7 mouse cellular contexts compared by ENCODE assay signal in the genomic region with DNA sequence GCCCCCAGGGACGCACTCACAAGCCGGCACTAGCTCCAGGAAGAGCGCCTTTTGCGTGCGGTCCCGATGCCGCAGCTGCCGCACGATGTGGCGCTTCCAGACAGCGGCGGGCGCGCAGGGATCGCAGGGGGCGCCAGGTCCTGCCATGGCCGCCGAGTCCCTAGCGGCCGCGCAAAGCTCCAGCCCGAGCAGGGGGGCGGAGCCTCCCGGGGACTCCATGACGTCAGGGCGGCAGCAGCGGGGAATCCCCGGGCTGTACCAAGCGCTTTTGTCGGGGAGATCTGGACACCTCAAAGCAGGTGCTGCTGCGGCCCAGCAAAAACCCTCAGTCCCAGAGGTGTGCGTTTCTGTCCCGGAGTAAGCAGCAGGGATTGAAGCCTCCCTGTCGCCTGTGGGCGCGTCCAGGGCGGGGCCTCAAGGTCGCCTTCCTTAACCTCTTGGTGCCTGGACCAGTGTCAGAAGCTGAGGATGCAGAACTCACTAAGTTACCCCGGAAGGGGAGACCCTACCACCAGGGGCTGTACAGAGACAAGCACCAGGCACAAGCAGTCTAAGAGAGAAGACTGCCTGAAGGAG. TPM values are rescaled to one million over a fixed set of nuclear protein-coding genes. Genes with fewer than 3 reads are reported as not detected.
DNase-seq lines count a peak whose midpoint lies in the region; ATAC-seq and TF ChIP-seq lines count a peak whose summit lies in the region.

TSS of gene Atg16l2 (minus strand) at position 371 of the 576 bp plus-strand sequence.

- H3K9me3 ChIP-seq in embryonic facial prominence, embryonic 10.5 days = no peaks in the 10 kb centered on the region
- H3K9me3 ChIP-seq in intestine, postnatal 0 days (ENCODE audit: control insufficient read depth) = no peaks in the 10 kb centered on the region
- H3K9me3 ChIP-seq in midbrain, embryonic 12.5 days = no peaks in the 10 kb centered on the region

- WGBS in embryonic facial prominence, embryonic 10.5 days = under 1% methylated on average over 39 of the region's 39 CpGs
- under 1% methylated on average over 39 of the region's 39 CpGs for WGBS in intestine, postnatal 0 days
- under 1% methylated on average over 38 of the region's 39 CpGs for WGBS in midbrain, embryonic 12.5 days
- WGBS in small intestine, adult 2 months = under 1% methylated on average over 39 of the region's 39 CpGs

- peak within 1 kb of the TSS; percentile 96 for H3K4me2 ChIP-seq in intestine, postnatal 0 days (replicated peaks; ENCODE audit: low read depth)
- H3K4me2 ChIP-seq in midbrain, embryonic 12.5 days (replicated peaks) = peak within 1 kb of the TSS; percentile 85

- H3K27ac ChIP-seq in embryonic facial prominence, embryonic 10.5 days (replicated peaks) = peak within 1 kb of the TSS; percentile 78
- H3K27ac ChIP-seq in intestine, postnatal 0 days (ENCODE audit: low read depth, low read length) = peak within 1 kb of the TSS; percentile 54
- H3K27ac ChIP-seq in midbrain, embryonic 12.5 days (replicated peaks) = peak within 1 kb of the TSS; percentile 43; the same call in 1 of the 2 replicates
- peak within 1 kb of the TSS; percentile 65 for H3K27ac ChIP-seq in small intestine, adult 2 months (ENCODE audit: insufficient read depth, low read depth, low read length)

- H3K4me3 ChIP-seq in embryonic facial prominence, embryonic 10.5 days = peak within 1 kb of the TSS; percentile 83
- peak within 1 kb of the TSS; percentile 75 for H3K4me3 ChIP-seq in intestine, postnatal 0 days (ENCODE audit: low read depth, low read length)
- peak within 1 kb of the TSS; percentile 67 for H3K4me3 ChIP-seq in midbrain, embryonic 12.5 days
- peak within 1 kb of the TSS; percentile 73 for H3K4me3 ChIP-seq in small intestine, adult 2 months (ENCODE audit: low read depth, low read length)

- peaks cover 35% of the 10 kb centered on the region for H3K4me1 ChIP-seq in embryonic facial prominence, embryonic 10.5 days
- H3K4me1 ChIP-seq in intestine, postnatal 0 days (replicated peaks; ENCODE audit: control insufficient read depth, insufficient read depth, low read length) = peaks cover 3% of the 10 kb centered on the region; the same call in 1 of the 2 replicates
- peaks cover 16% of the 10 kb centered on the region for H3K4me1 ChIP-seq in midbrain, embryonic 12.5 days
- peaks cover 8% of the 10 kb centered on the region for H3K4me1 ChIP-seq in small intestine, adult 2 months (ENCODE audit: control insufficient read depth, insufficient read depth, insufficient read length, low read length)

- no peaks in the 10 kb centered on the region for H3K36me3 ChIP-seq in embryonic facial prominence, embryonic 10.5 days (replicated peaks)
- no peaks in the 10 kb centered on the region for H3K36me3 ChIP-seq in intestine, postnatal 0 days (ENCODE audit: control insufficient read depth, insufficient read depth)
- H3K36me3 ChIP-seq in midbrain, embryonic 12.5 days = no peaks in the 10 kb centered on the region
- H3K36me3 ChIP-seq in small intestine, adult 2 months (ENCODE audit: control insufficient read depth, insufficient read depth, low read length) = no peaks in the 10 kb centered on the region

- peak; percentile 95 for DNase-seq in adrenal gland, postnatal 10 days
- DNase-seq in embryonic facial prominence, embryonic 10.5 days (ENCODE audit: low spot score) = peak; percentile 94
- DNase-seq in gonadal fat pad, adult 2 months (ENCODE audit: low read depth) = peak; percentile 64
- DNase-seq in left cerebral cortex, postnatal 4 days = peak; percentile 86

- peak; percentile 63; the same call in 1 of the 2 replicates for TF ChIP-seq POLR2A in small intestine, adult 2 months (IDR thresholded peaks at IDR 0.05; ENCODE audit: low read depth, low read length)

- peak; percentile 92 for ATAC-seq in intestine, postnatal 0 days
- peak; percentile 96 for ATAC-seq in midbrain, embryonic 12.5 days (ENCODE audit: low FRiP score, low read depth)

- intact Hi-C loops in left cerebral cortex, postnatal 4 days (cut with DNase I) = no loop called here

- peak within 1 kb of the TSS; percentile 73 for H3K9ac ChIP-seq in intestine, postnatal 0 days (ENCODE audit: low read depth, low read length)
- H3K9ac ChIP-seq in midbrain, embryonic 12.5 days (replicated peaks) = peak within 1 kb of the TSS; percentile 70

- peak; percentile 71 for TF ChIP-seq CTCF in intestine, postnatal 0 days (IDR thresholded peaks at IDR 0.05; ENCODE audit: low read depth)
- TF ChIP-seq CTCF in small intestine, adult 2 months (IDR thresholded peaks at IDR 0.05; ENCODE audit: extremely low read depth, insufficient read length, insufficient replicate concordance, low read depth, low read length) = no peak

- H3K27me3 ChIP-seq in embryonic facial prominence, embryonic 10.5 days (replicated peaks; ENCODE audit: low read depth, poor library complexity, severe bottlenecking) = peaks cover 47% of the 10 kb centered on the region
- no peaks in the 10 kb centered on the region for H3K27me3 ChIP-seq in intestine, postnatal 0 days (replicated peaks; ENCODE audit: control insufficient read depth, insufficient read depth, low read length)
- peaks cover 34% of the 10 kb centered on the region for H3K27me3 ChIP-seq in midbrain, embryonic 12.5 days
- H3K27me3 ChIP-seq in small intestine, adult 2 months (ENCODE audit: control insufficient read depth, insufficient read depth, low read length) = no peaks in the 10 kb centered on the region

RNA-seq across cellular contexts. Expression of gene Atg16l2, which starts in this region (rescaled TPM):
- 10 to 100 TPM; 14.6 to 18.5 TPM for total RNA-seq in adrenal gland, postnatal 10 days (2021)
- polyA plus RNA-seq in embryonic facial prominence, embryonic 10.5 days (2016; fragmentation: Nextera tagmentation; extraction: Ambion mirVana) = 13.1 and 15.1 TPM in 2 replicates
- 9.8 and 12.5 TPM in 2 replicates for polyA plus RNA-seq in gonadal fat pad, adult 2 months (2012; rRNA removed)
- 5.2 and 6.2 TPM in 2 replicates for polyA plus RNA-seq in intestine, postnatal 0 days (2015; fragmentation: Nextera tagmentation; extraction: Ambion mirVana)
- total RNA-seq in left cerebral cortex, postnatal 4 days (2021) = 10 to 100 TPM; 34.2 to 36.0 TPM
- polyA plus RNA-seq in midbrain, embryonic 12.5 days (2016; fragmentation: Nextera tagmentation; extraction: Ambion mirVana) = 18.5 and 19.3 TPM in 2 replicates
- 8.1 and 11.0 TPM in 2 replicates for polyA plus RNA-seq in small intestine, adult 2 months (2012; rRNA removed)

Comparison
In these comparisons a context has a peak if more than half of its experiments do, and no peak if none do; other contexts are left out.
1. Peak in every context shown above with its lines: DNase-seq, ATAC-seq, H3K4me3 ChIP-seq and H3K27ac ChIP-seq.